Mouse (Mus musculus) skeletal muscle tissue, adult 2 months (tissue): ENCODE results near the gene Large2.

Experiments
- DNase-seq: peaks from one replicate; pipeline ENCODE4 v3.0.0-alpha.2; 2012; ENCODE audit warnings: low read depth, low spot score

Gene Large2

DNA sequence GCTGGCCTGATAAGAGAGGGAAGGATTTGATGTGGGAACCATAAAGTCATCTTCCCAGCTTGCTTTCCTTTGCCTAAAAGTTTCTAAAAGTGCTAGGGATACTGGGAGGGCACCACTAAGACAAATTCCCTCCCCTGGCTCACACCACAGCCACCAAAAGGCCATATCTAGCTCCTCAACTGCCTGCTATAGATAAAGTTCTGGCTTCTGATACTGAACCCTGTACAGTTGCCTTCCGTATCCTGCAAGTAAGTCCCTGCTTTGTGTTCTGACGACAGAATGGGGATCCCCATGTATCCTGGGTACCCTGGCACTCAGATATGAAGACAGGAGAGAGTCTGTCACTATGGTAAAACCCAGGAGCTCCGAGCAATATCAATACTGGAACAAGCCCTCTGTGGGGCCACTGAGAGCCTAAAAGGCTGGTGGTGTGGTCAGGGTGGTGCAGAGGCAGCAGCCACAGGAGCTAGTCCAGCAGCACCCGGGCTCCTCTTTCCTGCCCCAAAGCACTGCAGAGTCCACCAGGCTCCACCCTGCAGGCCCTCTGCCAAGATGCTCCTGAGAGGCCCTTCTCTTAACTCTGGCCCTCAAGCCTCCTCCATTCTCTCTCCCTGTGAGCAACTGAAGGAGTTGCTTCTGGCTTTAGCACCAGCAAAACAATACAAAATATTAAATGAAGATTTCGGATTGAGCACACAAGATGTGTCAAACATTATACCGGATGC is 15.7 kb upstream of the Large2 start:
- no peak for DNase-seq

DNA sequence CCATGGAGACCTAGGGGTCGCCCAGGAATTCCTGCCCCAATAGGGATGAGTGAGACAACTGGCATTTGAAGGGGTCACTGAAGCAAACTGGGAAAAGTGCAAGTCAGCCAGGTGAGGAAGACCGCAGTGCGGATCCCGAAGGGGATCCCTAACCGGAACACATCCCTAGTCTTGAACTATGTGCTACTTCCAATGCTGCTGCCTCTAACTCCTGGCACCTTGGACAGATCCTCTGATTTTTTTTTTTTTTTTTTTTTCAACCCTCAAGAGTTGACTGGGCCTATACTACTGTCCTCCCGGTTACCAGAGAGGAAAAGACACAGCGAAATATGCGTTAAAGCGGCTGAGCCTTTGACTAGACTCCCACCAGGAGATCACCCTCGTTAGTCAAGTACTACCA is 15.0 kb upstream of the Large2 start:
- DNase-seq = no peak

DNA sequence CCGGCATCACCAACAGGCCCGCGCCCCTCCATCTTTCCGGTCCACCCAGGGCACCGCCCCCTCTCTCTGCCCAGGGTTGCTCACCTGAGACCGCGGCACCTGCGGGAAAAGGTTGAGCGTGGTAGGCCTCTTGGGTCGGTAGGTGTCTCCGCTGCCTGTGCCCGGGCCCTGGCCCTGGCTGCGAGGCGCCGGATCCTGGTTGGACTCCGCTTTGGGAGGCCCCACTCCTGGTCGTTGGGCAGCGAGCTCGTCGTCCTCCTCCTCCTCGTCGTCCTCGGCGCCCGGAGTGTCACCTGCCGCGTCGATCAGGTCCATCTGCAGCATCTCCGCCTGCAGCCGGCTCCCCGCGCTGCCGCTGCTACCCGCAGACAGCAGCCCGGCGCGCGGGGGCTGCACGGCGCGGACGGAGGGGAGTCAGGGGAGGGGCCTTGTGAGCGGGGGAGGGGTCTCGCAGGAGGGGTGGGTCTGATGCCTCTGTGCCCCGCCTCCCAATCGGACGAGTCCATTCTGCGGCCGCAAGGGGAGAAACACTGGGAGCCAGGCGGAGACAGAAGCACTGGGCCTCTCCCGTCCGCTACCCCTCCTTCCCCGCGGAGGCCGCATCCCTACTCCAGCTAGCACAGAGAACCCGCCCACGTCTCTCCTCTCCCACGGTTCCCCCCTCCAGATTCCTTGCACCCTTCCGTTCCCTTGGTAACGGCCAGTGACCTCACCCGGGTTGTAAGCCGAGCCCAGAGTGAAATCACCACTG is 14.4 kb upstream of the Large2 start:
- DNase-seq = peak; percentile 67

DNA sequence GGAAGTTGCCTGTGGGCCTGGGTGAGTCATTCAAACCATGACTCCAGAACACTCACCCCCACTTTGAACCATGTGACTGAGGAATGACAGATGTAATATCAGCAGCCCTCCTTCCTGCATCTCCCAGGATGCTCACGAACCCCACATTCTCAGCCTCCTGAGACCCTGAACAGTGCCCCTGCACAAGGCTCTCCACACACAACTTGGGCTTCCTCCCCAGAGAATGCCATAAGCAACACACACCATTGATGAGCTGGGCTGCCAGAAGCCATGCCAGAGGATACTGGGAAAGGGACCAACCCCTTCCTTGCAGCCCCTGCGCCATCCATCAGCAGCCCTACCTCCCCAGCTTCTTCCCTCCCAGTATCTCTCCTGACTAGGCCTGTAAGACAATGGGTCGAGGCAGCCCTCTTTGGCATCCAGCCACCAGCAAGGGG is 13.4 kb upstream of the Large2 start:
- no peak for DNase-seq

DNA sequence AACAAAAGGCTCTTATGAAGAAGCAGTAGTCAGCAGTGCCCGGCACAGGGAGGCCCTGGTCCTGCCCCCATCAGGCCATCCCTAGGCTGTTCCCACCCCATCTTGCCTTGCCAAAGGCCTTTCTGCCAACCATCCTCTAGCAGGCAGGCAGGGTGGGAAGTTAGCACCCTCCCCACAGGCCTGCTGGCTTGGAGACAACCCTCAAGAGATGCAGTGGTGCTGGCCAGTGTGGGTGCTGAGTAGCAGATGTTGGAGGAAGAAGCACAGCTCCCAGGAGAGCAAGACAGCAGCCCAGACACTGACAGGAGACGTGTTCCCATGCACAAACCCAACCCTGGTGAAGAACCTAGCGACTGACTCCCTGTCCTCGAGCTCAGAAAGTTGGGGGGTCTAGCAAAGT is 13.0 kb upstream of the Large2 start:
- DNase-seq = no peak

DNA sequence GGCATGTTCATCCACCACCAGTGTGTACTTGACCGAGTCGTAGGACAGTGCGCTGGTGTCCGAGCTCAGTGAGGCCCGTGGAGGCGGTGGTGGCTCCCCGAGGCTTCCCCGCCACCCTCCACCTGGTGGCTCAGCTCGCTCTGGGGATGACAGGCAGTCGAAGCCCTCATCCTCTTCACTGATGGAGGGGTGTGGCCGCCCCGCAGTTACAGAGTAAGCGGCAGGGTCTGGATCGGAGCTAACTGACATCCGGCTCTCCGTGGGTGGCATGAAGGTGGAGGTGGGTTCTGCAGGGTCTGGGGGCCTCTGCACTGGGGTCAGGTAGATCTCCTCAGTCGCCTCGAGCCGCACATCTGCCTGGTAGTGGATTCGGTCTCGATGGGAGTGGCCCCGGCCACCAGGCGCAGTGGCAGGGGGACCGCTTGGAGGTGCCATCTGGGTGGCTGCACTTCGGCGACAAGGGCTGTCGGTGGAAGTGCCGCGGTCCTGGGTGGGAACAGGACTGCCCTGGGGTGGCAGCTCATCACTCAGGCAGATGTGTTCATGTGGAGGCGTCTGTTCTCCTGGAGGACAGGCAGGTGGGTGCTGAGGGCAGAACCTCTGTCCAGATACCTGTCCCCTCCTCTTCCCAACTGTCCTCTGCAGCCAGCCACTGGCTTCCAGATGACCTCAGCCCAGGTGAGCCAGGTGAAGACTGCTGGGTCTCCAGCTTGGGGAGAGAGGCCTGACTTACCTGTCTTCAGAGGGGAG is 12.3 kb upstream of the Large2 start:
- no peak for DNase-seq

DNA sequence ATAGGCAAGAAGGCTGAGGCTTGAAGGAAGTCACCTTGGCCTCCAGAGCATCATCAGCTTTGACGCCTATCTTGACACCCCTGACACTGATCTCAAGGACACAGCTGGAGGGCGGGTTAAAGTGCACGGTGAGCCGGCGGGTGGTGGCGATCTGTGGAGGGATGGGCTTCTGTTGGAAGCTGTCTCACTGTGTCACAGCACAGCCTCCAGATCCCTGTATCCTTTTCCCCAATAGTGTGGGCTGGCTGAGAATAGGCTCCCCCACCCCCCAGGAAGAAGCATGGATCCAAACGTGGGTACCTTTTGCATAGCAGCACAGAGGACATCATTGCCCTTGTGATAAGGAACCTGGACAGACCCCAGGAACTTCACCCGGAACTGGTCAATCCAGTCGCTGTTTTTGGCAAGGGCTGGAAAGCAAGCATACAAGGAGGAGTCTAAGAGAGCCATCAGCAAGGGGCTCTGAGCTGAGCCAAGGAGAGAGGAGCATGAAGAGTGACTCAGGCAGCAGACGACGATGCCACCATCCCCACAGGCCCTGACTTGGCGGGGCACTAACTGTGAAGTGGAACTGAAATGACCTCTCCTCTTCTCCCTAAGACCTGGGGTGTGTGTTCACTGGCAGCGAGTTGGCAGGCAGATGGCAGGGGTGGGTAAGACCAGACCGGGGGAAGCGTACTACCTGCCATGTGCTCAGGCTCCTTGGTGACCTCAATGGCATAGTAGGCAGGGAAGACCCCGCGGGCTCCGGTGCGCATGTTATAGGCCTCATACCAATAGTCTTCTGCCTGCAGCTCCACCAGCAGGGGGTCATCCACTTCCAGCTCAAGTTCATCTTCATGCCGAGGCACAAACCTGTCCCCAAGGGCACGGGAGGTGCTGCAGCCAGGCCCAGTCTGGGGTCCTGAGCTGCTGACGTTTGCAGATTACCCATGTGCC is 10.7 kb upstream of the Large2 start:
- no peak for DNase-seq

DNA sequence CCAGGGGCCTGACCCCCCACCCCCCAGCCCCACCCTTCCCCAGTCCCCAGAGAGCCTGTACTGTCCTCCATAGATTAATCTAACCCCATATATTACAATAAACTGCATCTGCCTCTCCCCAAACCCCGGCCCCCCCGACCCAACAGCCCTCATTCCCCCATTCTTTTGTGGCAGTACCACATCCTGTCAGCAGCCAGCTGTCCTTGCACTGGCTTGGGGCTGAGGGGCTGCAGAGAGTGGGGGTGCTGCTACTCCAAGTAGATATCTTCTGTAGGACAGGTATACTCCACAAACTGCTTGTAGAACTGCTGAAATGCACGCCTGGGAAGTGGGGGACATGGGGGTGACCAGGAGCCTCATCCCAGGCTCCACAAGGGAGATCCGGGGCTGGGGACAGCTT is 9.4 kb upstream of the Large2 start:
- DNase-seq = no peak

DNA sequence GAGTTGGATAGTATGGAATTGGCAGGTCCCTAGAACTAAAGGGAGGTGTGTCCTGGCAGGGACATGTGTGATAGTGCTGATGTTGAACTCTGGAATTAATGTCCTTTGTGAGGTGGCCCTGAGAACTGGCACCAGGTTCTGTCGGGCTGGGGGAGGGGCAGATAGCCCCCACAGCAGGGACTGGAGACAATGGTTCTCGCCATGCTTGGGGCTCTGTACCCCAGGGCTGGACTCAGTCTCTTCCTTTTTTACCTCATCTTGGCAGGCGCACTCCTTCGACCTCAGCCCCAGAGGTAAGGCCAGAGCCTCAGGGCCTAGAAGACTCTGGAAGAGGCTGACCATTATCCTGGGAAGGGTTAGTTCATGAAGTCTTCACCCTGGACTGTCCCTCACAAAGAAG is 8.1 kb upstream of the Large2 start:
- DNase-seq = no peak

DNA sequence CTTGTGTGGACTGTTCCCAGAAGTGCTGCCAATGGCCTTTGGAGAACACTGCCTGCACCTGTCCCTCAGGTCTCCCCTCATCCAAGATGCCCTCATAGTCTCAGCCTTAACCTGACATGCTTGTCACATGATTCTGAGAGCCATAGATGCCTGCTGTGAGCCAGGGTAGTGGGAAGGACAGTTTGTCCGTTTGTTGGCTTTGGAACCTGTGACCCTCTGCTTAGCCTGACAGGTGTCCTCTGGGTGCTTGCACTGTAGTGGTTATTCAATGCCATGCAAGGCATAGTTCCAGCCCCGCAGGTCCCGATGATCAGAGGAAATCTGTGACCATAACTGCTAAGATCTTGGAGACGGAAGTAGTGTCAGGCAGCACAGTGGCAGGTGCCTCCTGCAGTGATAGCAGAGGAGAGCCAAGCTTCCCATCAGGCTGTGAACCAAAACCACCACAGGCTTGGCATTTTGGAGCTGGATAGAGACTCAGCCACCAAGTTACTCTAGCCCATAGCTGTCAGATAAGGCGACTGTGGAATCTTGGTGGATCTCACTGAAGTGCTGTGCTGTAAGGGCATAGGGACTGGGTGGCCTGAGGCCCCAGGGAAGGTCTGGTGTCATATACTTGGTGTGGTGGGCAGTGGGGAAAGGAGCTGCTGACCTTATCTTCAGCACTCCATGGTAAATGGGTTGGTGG is 7.4 kb upstream of the Large2 start, which contains the start of gene 1700029I15Rik:
Gene 1700029I15Rik, plus strand, starts transcription at position 638 of the 688 bp plus-strand sequence.
- DNase-seq = no peak

DNA sequence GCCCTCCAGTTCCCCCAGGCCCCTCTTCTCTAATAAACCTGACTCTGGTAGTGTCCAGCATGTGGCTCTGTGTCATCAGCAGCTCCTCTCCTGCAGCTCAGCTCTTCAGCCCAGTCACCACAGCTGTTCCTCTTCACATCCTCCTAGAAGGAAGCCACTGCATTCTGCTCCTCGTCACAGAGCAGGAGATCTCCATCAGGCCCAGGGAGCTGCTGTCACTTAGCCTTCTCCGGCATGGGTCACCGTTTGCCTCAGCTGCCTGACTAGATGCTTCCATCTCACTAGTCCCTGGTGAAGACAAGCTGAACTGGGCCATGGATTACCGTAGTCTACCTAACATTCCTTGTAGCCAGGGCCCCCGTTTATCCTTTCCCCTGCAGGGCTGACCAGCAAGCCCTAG is 6.5 kb upstream of the Large2 start:
- DNase-seq = no peak

DNA sequence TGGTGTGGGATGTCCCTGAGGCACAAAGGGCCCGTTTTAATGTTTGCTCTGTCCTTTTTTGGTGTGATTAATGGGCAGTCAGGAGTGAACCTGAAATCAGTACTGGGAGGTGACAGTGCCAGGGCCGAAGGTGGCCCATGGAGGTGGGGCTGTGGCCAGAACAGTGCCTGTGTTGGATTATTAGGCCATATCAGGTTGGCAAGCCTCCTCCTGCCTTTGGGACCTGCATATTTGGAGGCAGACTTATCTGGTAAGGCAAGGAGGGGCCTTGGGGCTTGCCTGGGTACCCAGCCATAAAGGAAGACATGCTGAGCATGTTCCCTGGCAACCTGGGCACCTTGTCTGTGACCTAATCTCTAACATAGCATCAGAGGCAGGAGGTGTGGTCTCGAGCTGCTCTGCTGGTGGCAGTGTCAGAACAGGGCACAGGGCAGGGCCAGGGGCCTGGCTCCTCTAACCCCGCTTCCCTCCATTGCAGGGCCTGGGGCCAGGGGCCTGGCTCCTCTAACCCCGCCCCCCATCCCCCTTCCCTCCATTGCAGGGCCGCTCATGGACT is 5.9 kb upstream of the Large2 start:
- DNase-seq = no peak

DNA sequence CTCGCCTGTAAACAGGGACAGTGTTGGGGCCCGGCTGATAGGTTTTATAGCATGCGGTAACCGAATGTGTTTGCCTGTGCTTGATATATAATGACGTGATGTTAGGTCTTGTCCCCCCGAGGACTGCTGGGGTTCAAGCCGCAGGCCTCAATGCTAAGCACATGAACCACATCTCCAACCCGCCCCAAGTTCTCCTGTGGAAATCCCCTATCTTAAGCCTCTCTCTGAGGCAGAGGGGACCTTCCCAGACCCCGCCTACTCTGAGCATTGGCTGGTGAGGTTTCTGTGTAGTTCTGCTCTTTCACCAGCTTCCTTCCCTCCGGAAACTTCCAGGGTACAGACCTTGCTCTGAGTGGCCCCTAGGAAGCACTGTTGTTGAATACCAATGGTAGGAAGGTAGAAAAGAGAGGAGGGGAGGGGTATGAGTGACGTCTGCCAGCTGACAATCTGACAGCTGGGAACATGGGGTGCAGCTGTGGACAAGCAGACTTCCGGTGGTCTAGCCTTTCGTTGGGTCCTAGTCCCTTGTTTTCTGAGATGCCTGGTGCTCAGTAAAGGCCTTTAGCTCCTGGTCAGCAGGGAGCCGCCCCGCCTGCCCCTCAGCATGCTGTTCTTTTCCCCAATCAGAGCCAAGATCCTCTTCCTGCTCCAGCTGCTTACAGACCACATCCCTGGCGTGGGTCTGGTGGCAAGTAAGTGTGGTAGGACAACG is 5.3 kb upstream of the Large2 start:
- DNase-seq = no peak

DNA sequence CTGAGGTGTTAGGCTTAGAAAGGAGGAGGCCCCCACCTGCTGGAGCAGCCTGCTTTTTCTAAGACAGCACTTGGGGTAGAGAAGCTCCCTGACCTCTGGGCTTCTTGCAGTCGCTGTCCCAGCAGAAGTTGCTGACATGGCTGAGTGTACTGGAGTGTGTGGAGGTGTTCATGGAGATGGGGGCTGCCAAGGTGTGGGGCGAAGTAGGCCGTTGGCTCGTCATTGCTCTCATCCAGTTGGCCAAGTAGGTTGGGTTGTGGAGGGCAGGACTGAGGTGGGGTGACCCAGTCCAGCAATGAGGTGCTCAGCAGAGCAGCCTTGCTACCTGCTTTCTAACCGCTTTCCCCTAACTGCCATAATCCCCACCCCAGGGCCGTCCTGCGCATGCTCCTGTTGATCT is 2.7 kb upstream of the Large2 start:
- no peak for DNase-seq

DNA sequence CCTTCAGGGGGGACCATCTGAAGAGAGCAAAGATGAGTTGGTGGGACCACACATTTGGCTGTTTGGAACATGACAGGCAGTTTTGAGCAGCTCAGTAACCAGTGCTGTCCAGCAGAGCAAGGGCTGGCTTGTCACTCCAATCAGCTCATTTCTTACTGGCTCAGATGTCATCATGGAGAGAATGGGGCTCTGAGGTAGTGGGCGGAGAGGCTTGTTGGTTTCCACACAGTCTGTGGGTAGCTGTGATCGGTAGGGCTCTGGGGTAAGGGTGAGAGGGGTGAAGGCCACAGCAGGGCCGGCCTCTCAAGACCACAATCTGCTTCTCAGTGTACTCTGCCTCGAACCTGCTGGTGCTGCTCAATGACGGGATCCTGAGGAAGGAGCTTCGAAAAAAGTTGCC is 1.6 kb upstream of the Large2 start:
- DNase-seq = no peak

DNA sequence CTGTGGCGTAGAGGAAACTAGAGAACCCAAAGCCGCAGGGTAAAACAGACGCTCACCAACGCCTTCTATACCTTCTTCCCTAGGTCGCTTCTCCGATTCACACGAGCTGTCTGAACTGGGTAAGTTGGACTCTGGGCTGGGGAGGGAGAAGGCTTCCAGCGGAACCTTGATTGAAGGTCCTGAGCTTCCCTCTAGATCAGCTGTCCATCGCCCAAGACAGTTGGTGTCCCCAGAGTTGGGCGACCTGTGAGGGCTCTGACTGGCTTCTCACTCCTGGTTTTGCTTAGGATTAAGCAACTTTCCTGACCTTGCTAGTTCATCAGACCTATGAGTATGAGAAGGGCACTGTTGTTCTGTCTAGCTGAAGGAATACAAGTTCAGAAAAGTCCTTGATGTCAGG is 1.1 kb upstream of the Large2 start:
- DNase-seq = no peak

DNA sequence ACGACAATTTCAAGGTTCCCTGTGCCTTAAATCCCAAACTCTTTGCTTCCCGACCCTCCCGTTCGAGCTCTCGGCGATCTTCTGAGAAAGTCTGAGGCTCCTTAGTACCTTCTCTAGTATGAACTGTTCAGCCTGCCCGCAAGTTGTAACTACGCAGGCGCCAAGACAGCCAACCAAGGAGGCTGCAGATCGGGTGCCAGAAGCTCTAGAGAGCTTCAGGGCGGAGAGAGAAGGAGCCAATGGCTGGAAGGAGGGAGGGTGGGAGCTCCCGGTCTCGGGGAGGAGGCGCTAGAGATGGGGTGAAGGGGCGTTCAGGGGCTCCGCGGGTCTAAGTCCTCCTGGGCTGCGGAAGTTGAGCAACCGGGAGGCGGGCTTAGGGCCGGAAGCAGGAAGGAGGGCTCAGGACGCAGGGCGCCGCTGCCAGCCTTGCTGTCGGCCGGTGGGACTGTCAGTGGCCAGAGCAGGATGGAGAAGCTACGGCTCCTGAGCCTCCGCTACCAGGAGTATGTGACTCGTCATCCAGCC is 492 bp upstream of the Large2 start:
- DNase-seq = peak; percentile 98

DNA sequence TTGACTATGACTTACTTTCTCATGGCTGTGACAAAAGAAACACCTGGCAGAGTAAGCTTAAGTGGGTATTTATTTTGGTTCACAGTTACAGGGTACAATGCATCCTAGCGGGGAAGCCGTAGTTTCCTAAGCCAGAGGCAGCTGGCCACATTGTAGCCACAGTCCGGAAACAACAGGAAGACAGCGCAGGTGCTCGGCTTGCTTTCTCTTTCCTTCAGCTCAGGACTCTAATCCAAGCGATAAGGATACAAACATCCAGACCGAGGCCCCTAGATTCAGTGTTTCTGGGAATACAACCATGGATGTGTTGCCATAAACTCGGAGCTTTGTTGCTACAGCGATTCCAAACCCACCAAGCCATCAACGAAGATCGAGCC is 1.2 kb downstream of the Large2 start:
- no peak for DNase-seq

DNA sequence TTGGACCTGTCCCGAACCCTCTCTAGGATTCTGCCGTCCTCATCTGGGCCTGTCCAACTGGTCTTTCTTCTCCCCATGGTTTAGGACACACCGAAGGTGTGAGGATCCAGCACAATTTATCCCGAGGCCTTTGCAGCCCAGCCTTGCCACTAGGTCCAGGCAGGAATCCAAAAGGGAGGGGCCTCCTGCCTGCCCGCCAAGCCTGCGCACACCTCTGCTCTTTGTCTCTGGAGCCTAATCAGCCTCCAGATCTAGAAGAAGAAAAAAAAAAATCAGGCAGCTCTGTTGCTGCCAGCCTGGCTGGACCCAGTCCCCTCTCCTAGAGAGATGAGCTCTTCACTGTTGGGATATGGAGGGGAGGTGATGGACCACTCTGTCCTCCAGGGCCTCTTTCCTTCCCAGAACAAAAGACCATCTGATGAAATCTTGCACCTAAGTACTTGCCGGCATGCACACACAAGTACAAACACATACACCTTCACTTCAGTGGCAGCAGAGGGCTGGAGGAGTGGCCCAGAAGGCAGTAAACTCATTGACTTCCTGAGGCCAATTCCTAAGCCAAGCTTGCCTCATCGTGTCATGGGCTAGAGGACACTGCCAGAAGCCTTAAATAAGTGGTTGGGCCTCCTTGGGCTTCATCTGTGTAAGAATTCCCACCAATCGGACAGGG is 1.8 kb downstream of the Large2 start:
- DNase-seq = no peak
